Mouse (Mus musculus) midbrain, embryonic 12.5 days (tissue): ENCODE results near the gene Casp8. TPM values are rescaled to one million over a fixed set of nuclear protein-coding genes. Genes with fewer than 3 reads are reported as not detected.
"Not testable (repeated sequence)": the region's sequence is repeated elsewhere in the genome, so short reads cannot be mapped to it uniquely, and the experiment has no call there.

ENCODE experiments used
- ATAC-seq: fragments of 200-750 bp; cut with Nextera tagmentation; 2 replicates; pipeline ENCODE4 v1.8.0; 2017; ENCODE audit warnings: low read depth, moderate TSS enrichment, moderate library complexity; ENCODE audit not compliant: low FRiP score
- H3K27ac ChIP-seq: fragments of 300-500 bp; sonication (generic); replicated peaks from 2 replicates; pipeline ENCODE4 v1.5.1; 2016; ENCODE audit warnings: mild to moderate bottlenecking
- H3K27me3 ChIP-seq: fragments of 300-500 bp; sonication (generic); 2 replicates; pipeline ENCODE4 v1.6.1; 2016; ENCODE audit warnings: mild to moderate bottlenecking
- H3K36me3 ChIP-seq: fragments of 300-500 bp; sonication (generic); 2 replicates; pipeline ENCODE4 v1.6.1; 2016
- H3K4me1 ChIP-seq: fragments of 300-500 bp; sonication (generic); 2 replicates; pipeline ENCODE4 v1.6.1; 2016
- H3K4me2 ChIP-seq: fragments of 300-500 bp; sonication (generic); replicated peaks from 2 replicates; pipeline ENCODE4 v1.6.1; 2016; ENCODE audit warnings: mild to moderate bottlenecking, moderate library complexity
- H3K4me3 ChIP-seq: fragments of 300-500 bp; sonication (generic); 2 replicates; pipeline ENCODE4 v1.5.1; 2016; ENCODE audit warnings: mild to moderate bottlenecking
- H3K9ac ChIP-seq: fragments of 300-500 bp; sonication (generic); replicated peaks from 2 replicates; pipeline ENCODE4 v1.6.1; 2016; ENCODE audit warnings: mild to moderate bottlenecking, moderate library complexity
- H3K9me3 ChIP-seq: fragments of 300-500 bp; sonication (generic); 2 replicates; pipeline ENCODE4 v1.6.1; 2016; ENCODE audit warnings: mild to moderate bottlenecking
- WGBS: fragments of 180-500 bp; shearing (Covaris S2); methylation state at CpG from one replicate; pipeline ENCODE4 v1.1.7; 2016; 5-methylcytosine and 5-hydroxymethylcytosine counted together
- polyA plus RNA-seq: library from polyadenylated mRNA; unstranded; fragments of >200 nt; fragmentation: Nextera tagmentation; extraction: Ambion mirVana; gene quantifications from 2 replicates; pipeline ENCODE4 v1.2.1, GENCODE M21; 2016

Casp8 gene
- polyA plus RNA-seq = 10.8 and 11.8 TPM in 2 replicates

GRCm38 (mm10) chr1:58795291-58796058 lies at the start of gene Casp8:
Gene Casp8, plus strand, starts transcription at chr1:58795374.
- peaks cover 8% of the 10 kb centered on the region; the same call in 1 of the 2 replicates for H3K27me3 ChIP-seq
- H3K4me3 ChIP-seq = peak within 1 kb of the TSS; percentile 50
- peak within 1 kb of the TSS; percentile 85 for H3K4me2 ChIP-seq
- peaks cover 11% of the 10 kb centered on the region for H3K4me1 ChIP-seq
- H3K36me3 ChIP-seq = no peaks in the 10 kb centered on the region
- H3K9me3 ChIP-seq = no peaks in the 10 kb centered on the region
- WGBS = under 1% methylated on average over 42 of the region's 42 CpGs
- no peak within 1 kb of the TSS for H3K27ac ChIP-seq
- H3K9ac ChIP-seq = peak within 1 kb of the TSS; percentile 62
- ATAC-seq = no peak

GRCm38 (mm10) chr1:58746880-58747279 lies 48.3 kb upstream of the Casp8 start:
- no peak for ATAC-seq
- Histone ChIP-seq H3K36me3 (peaks cover 20% of the 10 kb centered on the region), H3K4me2 (no peak overlapping the region), H3K4me3 (no peak overlapping the region), H3K9ac (no peak overlapping the region), H3K4me1 (no peaks in the 10 kb centered on the region), H3K27me3 (no peaks in the 10 kb centered on the region), H3K9me3 (no peaks in the 10 kb centered on the region), H3K27ac (no peak overlapping the region)
- 67% methylated on average over 9 of the region's 9 CpGs for WGBS

GRCm38 (mm10) chr1:58759451-58759850 lies 35.7 kb upstream of the Casp8 start:
- Histone ChIP-seq H3K9me3 (no peaks in the 10 kb centered on the region), H3K4me2 (no peak overlapping the region), H3K9ac (no peak overlapping the region), H3K27ac (no peak overlapping the region), H3K36me3 (peaks cover 10% of the 10 kb centered on the region), H3K4me3 (no peak overlapping the region), H3K4me1 (no peaks in the 10 kb centered on the region; the same call in 1 of the 2 replicates), H3K27me3 (no peaks in the 10 kb centered on the region)
- ATAC-seq = no peak
- WGBS = 97% methylated on average over 3 of the region's 3 CpGs

GRCm38 (mm10) chr1:58760581-58760980 lies 34.6 kb upstream of the Casp8 start:
- WGBS = 83% methylated on average over 1 of the region's 1 CpGs

GRCm38 (mm10) chr1:58761391-58762275 lies 33.5 kb upstream of the Casp8 start:
- WGBS = 61% methylated on average over 5 of the region's 5 CpGs
- not testable (repeated sequence) for H3K9me3 ChIP-seq, ATAC-seq, H3K4me2 ChIP-seq, H3K27me3 ChIP-seq, H3K36me3 ChIP-seq, H3K4me3 ChIP-seq, H3K27ac ChIP-seq, H3K9ac ChIP-seq, H3K4me1 ChIP-seq

More at GRCm38 (mm10) chr1:58760581-58760980, 34.6 kb upstream of the Casp8 start:
- Histone ChIP-seq H3K9ac (no peak overlapping the region), H3K27me3 (no peaks in the 10 kb centered on the region), H3K27ac (no peak overlapping the region), H3K36me3 (0 out of 2 replicates have a peak, but pooled peaks cover 3% of the 10 kb centered on the region), H3K4me2 (no peak overlapping the region), H3K4me3 (no peak overlapping the region), H3K4me1 (no peaks in the 10 kb centered on the region; the same call in 1 of the 2 replicates), H3K9me3 (no peaks in the 10 kb centered on the region)
- ATAC-seq = no peak

GRCm38 (mm10) chr1:58762576-58762975 lies 32.6 kb upstream of the Casp8 start:
- WGBS = 77% methylated on average over 5 of the region's 5 CpGs
- ATAC-seq = no peak
- H3K27ac ChIP-seq = no peak overlapping the region
- no peak overlapping the region for H3K9ac ChIP-seq
- H3K9me3 ChIP-seq = no peaks in the 10 kb centered on the region
- H3K4me3 ChIP-seq = no peak overlapping the region
- H3K36me3 ChIP-seq = no peaks in the 10 kb centered on the region
- no peaks in the 10 kb centered on the region for H3K27me3 ChIP-seq
- H3K4me1 ChIP-seq = no peaks in the 10 kb centered on the region; the same call in 1 of the 2 replicates
- H3K4me2 ChIP-seq = no peak overlapping the region

- WGBS = 73% methylated on average over 4 of the region's 4 CpGs
- H3K4me1 ChIP-seq, H3K36me3 ChIP-seq, H3K4me2 ChIP-seq, H3K9me3 ChIP-seq, H3K27me3 ChIP-seq, H3K27ac ChIP-seq, H3K9ac ChIP-seq, H3K4me3 ChIP-seq, ATAC-seq: not testable (repeated sequence)
These were observed 28.7 kb upstream of the Casp8 start for GRCm38 (mm10) chr1:58766446-58766845.

- Histone ChIP-seq H3K4me1 (no peaks in the 10 kb centered on the region), H3K4me3 (no peak overlapping the region), H3K4me2 (no peak overlapping the region), H3K27me3 (no peaks in the 10 kb centered on the region), H3K9me3 (no peaks in the 10 kb centered on the region), H3K27ac (no peak overlapping the region), H3K36me3 (no peaks in the 10 kb centered on the region), H3K9ac (no peak overlapping the region)
- no peak for ATAC-seq
These were observed 26.0 kb upstream of the Casp8 start for GRCm38 (mm10) chr1:58769136-58769535.

- 62% methylated on average over 9 of the region's 9 CpGs for WGBS
- Histone ChIP-seq H3K27ac (no peak overlapping the region), H3K36me3 (no peaks in the 10 kb centered on the region), H3K27me3 (no peaks in the 10 kb centered on the region), H3K4me1 (no peaks in the 10 kb centered on the region), H3K9me3 (no peaks in the 10 kb centered on the region), H3K4me2 (no peak overlapping the region), H3K9ac (no peak overlapping the region), H3K4me3 (no peak overlapping the region)
- ATAC-seq = no peak
These were observed 25.5 kb upstream of the Casp8 start for GRCm38 (mm10) chr1:58769701-58770100.

- H3K9ac ChIP-seq = no peak overlapping the region
- no peaks in the 10 kb centered on the region for H3K9me3 ChIP-seq
- no peak overlapping the region for H3K4me3 ChIP-seq
- WGBS = 29% methylated on average over 7 of the region's 7 CpGs
- no peaks in the 10 kb centered on the region for H3K4me1 ChIP-seq
- H3K4me2 ChIP-seq = no peak overlapping the region
- H3K36me3 ChIP-seq = no peaks in the 10 kb centered on the region
- ATAC-seq = no peak
- H3K27me3 ChIP-seq = no peaks in the 10 kb centered on the region
- H3K27ac ChIP-seq = no peak overlapping the region
These were observed 25.0 kb upstream of the Casp8 start for GRCm38 (mm10) chr1:58770111-58770720.

GRCm38 (mm10) chr1:58772084-58772483 lies 23.1 kb upstream of the Casp8 start:
- no peak overlapping the region for H3K9ac ChIP-seq
- WGBS = 73% methylated on average over 3 of the region's 3 CpGs
- no peak overlapping the region for H3K4me3 ChIP-seq
- no peak overlapping the region for H3K4me2 ChIP-seq
- no peaks in the 10 kb centered on the region for H3K27me3 ChIP-seq
- no peaks in the 10 kb centered on the region for H3K4me1 ChIP-seq
- no peaks in the 10 kb centered on the region for H3K36me3 ChIP-seq
- ATAC-seq = no peak
- no peak overlapping the region for H3K27ac ChIP-seq
- no peaks in the 10 kb centered on the region for H3K9me3 ChIP-seq

GRCm38 (mm10) chr1:58773280-58773679 lies 21.9 kb upstream of the Casp8 start:
- H3K9me3 ChIP-seq = no peaks in the 10 kb centered on the region
- no peak overlapping the region for H3K4me3 ChIP-seq
- no peak overlapping the region for H3K9ac ChIP-seq
- no peaks in the 10 kb centered on the region for H3K27me3 ChIP-seq
- no peak overlapping the region for H3K27ac ChIP-seq
- no peak overlapping the region for H3K4me2 ChIP-seq
- no peak for ATAC-seq
- no peaks in the 10 kb centered on the region for H3K36me3 ChIP-seq
- no peaks in the 10 kb centered on the region for H3K4me1 ChIP-seq
